Mouse (Mus musculus): ENCODE data around the gene Usp17lb.
"Not testable (repeated sequence)": the region's sequence is repeated elsewhere in the genome, so short reads cannot be mapped to it uniquely, and the experiment has no call there.

Usp17lb gene

DNA sequence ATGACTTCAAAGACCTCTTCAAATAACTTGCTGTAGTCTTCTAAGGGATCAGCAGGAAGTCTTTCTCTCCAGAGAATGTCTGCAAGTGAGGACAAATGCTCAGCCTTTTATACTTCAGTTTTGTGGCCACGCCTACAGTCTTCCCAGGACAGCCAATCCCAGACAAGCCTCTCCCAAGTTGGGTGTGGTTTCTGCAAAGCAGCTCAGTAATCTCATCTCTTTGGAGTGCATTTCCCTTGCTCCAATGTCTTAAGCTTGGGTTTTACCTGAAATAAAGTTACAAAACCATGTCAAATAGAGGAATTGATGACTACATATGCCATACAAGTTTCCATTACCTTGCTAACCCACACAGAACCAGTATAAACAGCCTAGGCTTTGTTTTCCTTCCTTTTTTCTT lies at the start of gene Usp17lb:
Gene Usp17lb (minus strand): TSS at position 101 of the 400 bp plus-strand sequence.
- DNase-seq, result no peak

DNA sequence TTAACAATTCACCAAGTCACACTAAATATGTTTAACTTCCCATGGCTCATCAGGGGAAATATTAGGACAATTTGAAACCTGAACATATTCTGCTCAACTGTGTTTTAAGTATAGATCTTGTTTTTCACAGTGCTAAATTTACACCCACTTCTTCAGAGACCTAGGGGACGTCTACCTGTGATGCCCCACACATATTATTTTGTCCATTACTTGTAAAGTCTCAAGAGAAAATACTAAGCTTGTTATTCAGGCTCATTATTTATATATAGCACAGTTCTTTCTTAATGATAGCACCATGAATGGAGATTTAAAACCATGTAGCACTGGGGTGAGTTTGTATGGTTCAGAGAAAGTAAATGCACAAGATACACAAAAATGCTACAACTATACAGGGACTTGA lies 35.3 kb upstream of the Usp17lb start, which contains the start of gene Olfr665:
Gene Olfr665 (plus strand): TSS at position 301 of the 400 bp plus-strand sequence.
- DNase-seq, result no peak

DNA sequence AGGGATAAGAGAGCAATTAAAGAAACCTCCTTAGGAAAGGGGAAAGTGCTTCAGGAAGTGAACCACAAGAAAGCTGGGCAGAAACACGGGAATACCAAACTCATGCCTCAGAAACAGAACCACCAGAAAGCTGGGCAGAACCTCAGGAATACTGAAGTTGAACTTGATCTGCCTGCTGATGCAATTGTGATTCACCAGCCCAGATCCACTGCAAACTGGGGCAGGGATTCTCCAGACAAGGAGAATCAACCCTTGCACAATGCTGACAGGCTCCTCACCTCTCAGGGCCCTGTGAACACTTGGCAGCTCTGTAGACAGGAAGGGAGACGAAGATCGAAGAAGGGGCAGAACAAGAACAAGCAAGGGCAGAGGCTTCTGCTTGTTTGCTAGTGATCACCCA lies 19.0 kb upstream of the Usp17lb start:
- no peak for DNase-seq

DNA sequence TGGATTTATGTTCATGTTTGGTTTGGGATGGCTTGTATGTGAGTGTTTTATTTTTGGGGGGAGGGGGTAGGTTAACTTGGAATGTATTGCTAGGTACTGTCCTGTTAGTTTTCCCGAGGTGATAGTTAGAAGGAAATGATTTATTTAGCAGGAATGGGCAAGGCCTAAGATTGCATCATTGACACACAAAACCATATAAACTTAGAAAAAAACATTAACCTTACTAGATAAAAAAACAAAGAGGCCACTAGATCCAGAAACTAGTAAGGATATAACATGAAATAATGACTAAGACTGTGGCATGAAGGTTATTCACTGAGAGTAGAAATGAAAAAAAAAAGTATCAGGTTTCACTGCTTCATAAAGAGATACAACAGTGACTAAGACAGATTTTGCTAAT lies 15.3 kb upstream of the Usp17lb start:
- no peak for DNase-seq

DNA sequence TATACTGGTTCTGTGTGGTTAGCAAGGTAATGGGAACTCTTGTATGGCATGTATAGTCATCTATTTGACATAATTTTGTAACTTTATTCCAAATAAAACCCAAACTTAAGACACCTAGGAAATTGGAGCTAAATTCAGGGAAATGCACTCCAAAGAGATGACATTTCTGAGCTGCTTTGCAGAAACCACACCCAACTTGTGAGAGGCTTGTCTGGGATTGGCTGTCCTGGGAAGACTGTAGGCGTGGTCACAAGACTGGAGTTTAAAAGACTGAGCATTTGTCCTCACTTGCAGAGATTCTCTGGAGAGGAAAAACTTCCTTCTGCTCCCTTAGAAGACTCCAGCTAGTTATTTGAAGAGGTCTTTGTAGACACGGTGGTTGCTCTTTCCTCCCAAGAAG lies 14.3 kb upstream of the Usp17lb start, which contains the start of gene Usp17la:
Gene Usp17la (plus strand): TSS at position 301 of the 400 bp plus-strand sequence.
- not testable (repeated sequence) for DNase-seq

DNA sequence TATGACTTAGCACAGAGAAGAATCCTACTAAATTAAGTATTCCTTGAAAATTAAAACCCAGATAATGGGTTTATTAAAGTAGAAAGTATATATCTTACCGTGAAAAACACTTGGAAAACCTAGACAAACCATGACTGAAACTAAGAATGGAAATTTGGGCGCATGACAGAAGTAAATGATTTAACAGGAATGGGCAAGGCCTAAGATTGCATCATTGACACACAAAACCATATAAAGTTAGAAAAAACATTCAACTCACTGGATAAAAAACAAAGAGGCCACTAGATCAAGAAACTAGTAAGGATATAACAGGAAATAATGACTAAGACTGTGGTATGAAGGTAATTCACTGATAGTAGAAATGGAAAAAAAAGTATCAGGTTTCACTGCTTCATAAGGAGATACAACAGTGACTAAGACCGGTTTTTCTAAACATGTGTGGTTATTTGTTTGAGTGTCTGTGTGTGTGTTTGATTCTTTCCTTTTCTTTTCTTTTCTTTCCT lies 12.9 kb upstream of the Usp17lb start:
- no peak for DNase-seq

DNA sequence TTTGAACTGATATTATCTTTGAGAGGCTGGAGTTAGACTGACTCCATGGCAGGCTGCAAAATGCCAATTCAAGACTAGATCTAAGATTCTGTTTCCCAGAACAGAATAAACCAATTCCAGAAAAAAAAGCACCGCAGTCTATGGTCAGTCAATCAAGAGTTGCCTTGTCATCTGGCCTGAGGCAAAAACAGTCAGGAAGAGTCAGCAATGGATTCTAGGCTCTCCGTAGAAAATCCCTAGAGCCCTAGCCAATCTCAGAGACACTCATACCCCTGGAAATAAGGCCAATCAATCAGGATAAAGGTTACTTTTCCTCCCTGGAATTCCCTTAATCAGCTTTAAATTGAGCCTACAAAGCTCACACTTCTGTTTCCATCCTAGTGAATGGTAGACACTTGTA lies 9.1 kb upstream of the Usp17lb start:
- DNase-seq, result not testable (repeated sequence)

DNA sequence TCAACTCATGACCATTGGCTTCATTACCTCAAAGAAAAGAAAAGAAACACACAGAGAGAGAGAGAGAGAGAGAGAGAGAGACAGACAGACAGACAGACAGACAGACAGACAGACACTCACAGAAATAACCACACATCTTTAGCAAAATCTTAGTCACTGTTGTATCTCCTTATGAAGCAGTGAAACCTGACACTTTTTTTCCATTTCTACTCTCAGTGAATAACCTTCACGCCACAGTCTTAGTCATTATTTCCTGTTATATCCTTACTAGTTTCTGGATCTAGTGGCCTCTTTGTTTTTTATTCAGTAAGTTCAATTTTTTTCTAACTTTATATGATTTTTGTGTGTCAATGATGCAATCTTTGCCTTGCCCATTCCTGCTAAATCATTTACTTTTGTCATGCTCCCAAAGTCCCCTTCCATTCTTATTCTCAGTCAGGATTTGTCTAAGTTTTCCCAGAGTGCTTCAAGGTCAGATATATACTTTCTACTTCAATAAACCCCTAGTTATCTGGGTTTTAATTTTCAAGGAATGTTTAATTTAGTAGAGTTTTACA lies 1.4 kb upstream of the Usp17lb start:
- DNase-seq, result no peak

DNA sequence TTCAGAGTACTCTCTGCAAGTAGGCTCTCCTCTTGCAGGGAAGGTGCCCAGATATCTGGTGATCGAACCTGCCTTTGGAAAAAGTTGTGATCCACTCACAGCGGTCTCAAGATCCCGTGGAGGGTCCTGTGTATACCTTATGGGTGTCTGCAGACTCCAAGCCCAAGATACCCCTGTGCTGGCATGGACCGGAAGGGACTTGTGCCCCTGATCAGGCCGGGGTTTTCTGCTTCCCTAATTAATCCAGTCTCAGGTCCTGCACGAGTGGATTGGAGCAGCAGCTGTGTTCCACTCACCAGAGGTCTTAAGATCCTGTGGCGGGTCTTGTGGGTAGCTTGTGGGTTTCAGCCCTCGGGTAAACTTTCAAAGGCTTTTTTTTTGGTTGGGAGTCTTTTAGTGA lies 32.1 kb downstream of the Usp17lb start:
- DNase-seq, result not testable (repeated sequence)

DNA sequence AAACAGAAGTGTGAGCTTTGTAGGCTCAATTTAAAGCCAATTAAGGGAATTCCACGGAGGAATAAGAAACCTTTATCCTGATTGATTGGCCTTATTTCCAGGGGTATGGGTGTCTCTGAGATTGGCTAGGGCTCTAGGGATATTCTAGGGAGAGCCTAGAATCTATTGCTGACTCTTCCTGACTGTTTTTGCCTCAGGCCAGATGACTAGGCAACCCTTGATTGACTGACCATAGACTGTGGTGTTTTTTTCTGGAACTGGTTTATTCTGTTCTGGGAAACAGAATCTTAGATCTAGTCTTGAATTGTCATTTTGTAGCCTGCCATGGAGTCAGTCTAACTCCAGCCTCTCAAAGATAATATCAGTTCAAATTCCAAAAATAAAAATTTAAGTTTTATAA lies 51.6 kb downstream of the Usp17lb start:
- DNase-seq, result no peak

Data from thymus, adult 18-20 months (tissue).